Mouse (Mus musculus): ENCODE data around the gene Anks1b.
"Not testable (repeated sequence)": the region's sequence is repeated elsewhere in the genome, so short reads cannot be mapped to it uniquely, and the experiment has no call there.

Gene Anks1b

GRCm38 (mm10) chr10:90577099-90577461, 703.8 kb downstream of the Anks1b start:
- DNase-seq (ENCODE audit: low read depth), result no peak

GRCm38 (mm10) chr10:90577777-90578176, 704.5 kb downstream of the Anks1b start:
- no peak for DNase-seq (ENCODE audit: low read depth)

GRCm38 (mm10) chr10:90579970-90580369, 706.7 kb downstream of the Anks1b start:
- DNase-seq (ENCODE audit: low read depth), result no peak

- no peak for DNase-seq (ENCODE audit: low read depth)
These were observed 710.7 kb downstream of the Anks1b start for GRCm38 (mm10) chr10:90584052-90584451.

GRCm38 (mm10) chr10:90596142-90596541, 722.8 kb downstream of the Anks1b start:
- no peak for DNase-seq (ENCODE audit: low read depth)

GRCm38 (mm10) chr10:90596576-90596975, 723.3 kb downstream of the Anks1b start:
- no peak for DNase-seq (ENCODE audit: low read depth)

GRCm38 (mm10) chr10:90599149-90599548, 725.8 kb downstream of the Anks1b start:
- no peak for DNase-seq (ENCODE audit: low read depth)

- no peak for DNase-seq (ENCODE audit: low read depth)
These were observed 726.6 kb downstream of the Anks1b start for GRCm38 (mm10) chr10:90599726-90600531.

GRCm38 (mm10) chr10:90607586-90607985, 734.3 kb downstream of the Anks1b start:
- DNase-seq (ENCODE audit: low read depth), result no peak

- DNase-seq (ENCODE audit: low read depth), result no peak
These were observed 736.1 kb downstream of the Anks1b start for GRCm38 (mm10) chr10:90609437-90609836.

GRCm38 (mm10) chr10:90613051-90613450, 739.7 kb downstream of the Anks1b start:
- DNase-seq (ENCODE audit: low read depth), result no peak

GRCm38 (mm10) chr10:90615196-90615595, 741.9 kb downstream of the Anks1b start:
- DNase-seq (ENCODE audit: low read depth), result no peak

- DNase-seq (ENCODE audit: low read depth), result no peak
These were observed 743.3 kb downstream of the Anks1b start for GRCm38 (mm10) chr10:90616622-90617021.

- DNase-seq (ENCODE audit: low read depth), result no peak
These were observed 744.5 kb downstream of the Anks1b start for GRCm38 (mm10) chr10:90617664-90618296.

- no peak for DNase-seq (ENCODE audit: low read depth)
These were observed 754.2 kb downstream of the Anks1b start for GRCm38 (mm10) chr10:90627532-90627931.

GRCm38 (mm10) chr10:90630099-90630698, 756.9 kb downstream of the Anks1b start:
- DNase-seq (ENCODE audit: low read depth), result no peak

- not testable (repeated sequence) for DNase-seq (ENCODE audit: low read depth)
These were observed 757.5 kb downstream of the Anks1b start for GRCm38 (mm10) chr10:90630794-90631193.

- DNase-seq (ENCODE audit: low read depth), result no peak
These were observed 764.0 kb downstream of the Anks1b start for GRCm38 (mm10) chr10:90637352-90637751.

- no peak for DNase-seq (ENCODE audit: low read depth)
These were observed 776.4 kb downstream of the Anks1b start for GRCm38 (mm10) chr10:90649681-90650080.

- no peak for DNase-seq (ENCODE audit: low read depth)
These were observed 784.3 kb downstream of the Anks1b start for GRCm38 (mm10) chr10:90657416-90658120.

- DNase-seq (ENCODE audit: low read depth), result no peak
These were observed 793.4 kb downstream of the Anks1b start for GRCm38 (mm10) chr10:90666746-90667145.

GRCm38 (mm10) chr10:90670291-90670690, 797.0 kb downstream of the Anks1b start:
- DNase-seq (ENCODE audit: low read depth), result no peak

- no peak for DNase-seq (ENCODE audit: low read depth)
These were observed 798.8 kb downstream of the Anks1b start for GRCm38 (mm10) chr10:90672135-90672534.

Measured in induced T-regulatory cell, adult 2 months (primary cell).